Mouse (Mus musculus) inflammation-experienced regulatory T-cells (primary cell): Measurements from ENCODE around the gene Gm28048. TPM values are rescaled to one million over a fixed set of nuclear protein-coding genes. Genes with fewer than 3 reads are reported as not detected.

ENCODE experiments used
- polyA plus RNA-seq, 2 experiments: library from polyadenylated mRNA; unstranded; fragments of 100-300 nt; shearing (Covaris generic); gene quantifications; one replicate each; pipeline ENCODE4 v1.2.1; 2017

Gm28048 gene
- 100 to 1,000 TPM in 1 of 2 experiments, 10 to 100 TPM in 1; 78.9 to 132 TPM for polyA plus RNA-seq

GRCm38 (mm10) chr11:22981984-22982757, at the start of gene Gm28048, which contains the start of gene Commd1:
Gm28048 (minus strand) TSS chr11:22982090.
Commd1 (minus strand) TSS chr11:22982382.

GRCm38 (mm10) chr11:23007481-23008180, 25.7 kb upstream of the Gm28048 start, which contains the start of gene Fam161a:
Fam161a (plus strand) TSS chr11:23007531.

DNA sequence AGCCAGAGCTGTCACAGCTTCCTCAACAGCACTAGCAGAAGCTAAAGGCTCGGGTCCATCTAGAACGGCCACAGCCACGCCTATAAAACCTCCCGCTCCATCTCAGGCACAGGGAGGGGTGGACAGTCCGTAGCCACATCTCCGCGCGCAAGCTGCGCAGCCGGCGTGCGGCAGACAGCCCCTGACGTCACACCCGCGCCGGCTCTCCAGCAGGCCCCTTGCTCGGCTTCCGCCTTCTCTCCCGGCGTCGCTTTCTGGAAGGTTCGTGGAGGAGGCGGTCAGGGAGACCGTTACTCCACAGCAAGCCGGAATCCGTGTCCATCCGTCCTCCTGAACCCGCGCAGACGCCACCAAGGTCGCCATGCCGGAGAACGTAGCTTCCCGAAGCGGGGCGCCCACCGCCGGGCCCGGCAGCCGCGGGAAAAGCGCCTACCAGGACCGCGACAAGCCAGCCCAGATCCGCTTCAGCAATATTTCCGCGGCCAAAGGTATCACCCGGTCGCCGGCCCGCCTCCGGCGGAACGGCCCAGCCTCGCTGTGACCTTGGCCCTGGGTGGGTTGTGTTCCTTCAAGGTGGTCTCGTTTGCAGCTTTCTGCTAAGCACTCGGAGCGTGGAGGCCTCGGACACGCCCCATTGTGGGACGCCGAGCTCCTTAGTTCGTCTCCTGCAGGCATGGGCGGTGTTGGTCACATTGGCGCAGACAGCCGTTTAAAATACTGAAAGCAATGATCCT, 8.7 kb upstream of the Gm28048 start, which contains the start of gene Cct4:
TSS of gene Cct4 (plus strand) at position 127 of the 734 bp plus-strand sequence.

GRCm38 (mm10) chr11:22971835-22972709, 9.8 kb downstream of the Gm28048 start, which contains the start of gene Zrsr1:
Zrsr1 (plus strand) TSS chr11:22972005.

GRCm38 (mm10) chr11:22860335-22861227, 121.3 kb downstream of the Gm28048 start, which contains the start of gene B3gnt2:
B3gnt2 (minus strand) TSS chr11:22860961.

Other genes starting within 250 kb of the Gm28048 start
- gene B3gnt2, start 121.1 kb downstream of the Gm28048 start, polyA plus RNA-seq = 10 to 100 TPM; 39.9 to 54.2 TPM
- 1 to 10 TPM; 1.5 to 2.5 TPM for gene Zrsr1, start 10.1 kb downstream of the Gm28048 start, polyA plus RNA-seq
- 10 to 100 TPM; 58.8 to 62.6 TPM for gene Commd1, start 292 bp upstream of the Gm28048 start, polyA plus RNA-seq
- gene Cct4, start 8.4 kb upstream of the Gm28048 start, polyA plus RNA-seq = 100 to 1,000 TPM; 210 to 216 TPM
- gene Fam161a, start 25.4 kb upstream of the Gm28048 start, polyA plus RNA-seq = 1 to 10 TPM in 1 of 2 experiments, under 1 TPM in 1; 0.28 to 1.1 TPM